Mouse (Mus musculus): ENCODE data around the gene Borcs6. TPM values are rescaled to one million over a fixed set of nuclear protein-coding genes. Genes with fewer than 3 reads are reported as not detected.

The Borcs6 gene
- polyA plus RNA-seq, 1 experiment from 2014 or later: 5.4 TPM

- TF ChIP-seq CTCF (IDR thresholded peaks at IDR 0.05; ENCODE audit: low read depth): no peak
- DNase-seq (no peak), ATAC-seq (no peak)
- H3K9ac ChIP-seq (replicated peaks): no peak overlapping the region
- peaks cover 2% of the 10 kb centered on the region; the same call in 1 of the 2 replicates for H3K4me1 ChIP-seq (ENCODE audit: insufficient read depth)
- H3K9me3 ChIP-seq (ENCODE audit: low read length): no peaks in the 10 kb centered on the region
- no peak overlapping the region for H3K27ac ChIP-seq (ENCODE audit: low read depth)
- WGBS (ENCODE audit: insufficient replicate concordance): 57% methylated on average over 3 of the region's 3 CpGs
- no peaks in the 10 kb centered on the region for H3K27me3 ChIP-seq (ENCODE audit: insufficient read depth, low read length)
- no peak overlapping the region for H3K4me2 ChIP-seq (ENCODE audit: low read depth, low read length)
- no peak overlapping the region for H3K4me3 ChIP-seq (ENCODE audit: low read depth, low read length)
- H3K36me3 ChIP-seq (replicated peaks; ENCODE audit: insufficient read depth, low read length): peaks cover 24% of the 10 kb centered on the region
Measured at GRCm38 (mm10) chr11:69053848-69054247, 5.7 kb upstream of the Borcs6 start.

- Histone ChIP-seq H3K4me1 (ENCODE audit: insufficient read depth) (peaks cover 16% of the 10 kb centered on the region), H3K4me3 (ENCODE audit: low read depth, low read length) (peak overlapping the region; percentile 92), H3K36me3 (replicated peaks; ENCODE audit: insufficient read depth, low read length) (no peaks in the 10 kb centered on the region), H3K27ac (ENCODE audit: low read depth) (peak overlapping the region; percentile 96), H3K4me2 (ENCODE audit: low read depth, low read length) (peak overlapping the region; percentile 98), H3K27me3 (ENCODE audit: insufficient read depth, low read length) (no peaks in the 10 kb centered on the region), H3K9ac (replicated peaks) (peak overlapping the region; percentile 72), H3K9me3 (ENCODE audit: low read length) (no peaks in the 10 kb centered on the region)
- ATAC-seq (no peak), DNase-seq (no peak)
- WGBS (ENCODE audit: insufficient replicate concordance): 65% methylated on average over 2 of the region's 2 CpGs
- no peak for TF ChIP-seq EP300 (IDR thresholded peaks at IDR 0.05; ENCODE audit: low read depth)
Measured at GRCm38 (mm10) chr11:69058265-69058664, 1.3 kb upstream of the Borcs6 start.

DNA sequence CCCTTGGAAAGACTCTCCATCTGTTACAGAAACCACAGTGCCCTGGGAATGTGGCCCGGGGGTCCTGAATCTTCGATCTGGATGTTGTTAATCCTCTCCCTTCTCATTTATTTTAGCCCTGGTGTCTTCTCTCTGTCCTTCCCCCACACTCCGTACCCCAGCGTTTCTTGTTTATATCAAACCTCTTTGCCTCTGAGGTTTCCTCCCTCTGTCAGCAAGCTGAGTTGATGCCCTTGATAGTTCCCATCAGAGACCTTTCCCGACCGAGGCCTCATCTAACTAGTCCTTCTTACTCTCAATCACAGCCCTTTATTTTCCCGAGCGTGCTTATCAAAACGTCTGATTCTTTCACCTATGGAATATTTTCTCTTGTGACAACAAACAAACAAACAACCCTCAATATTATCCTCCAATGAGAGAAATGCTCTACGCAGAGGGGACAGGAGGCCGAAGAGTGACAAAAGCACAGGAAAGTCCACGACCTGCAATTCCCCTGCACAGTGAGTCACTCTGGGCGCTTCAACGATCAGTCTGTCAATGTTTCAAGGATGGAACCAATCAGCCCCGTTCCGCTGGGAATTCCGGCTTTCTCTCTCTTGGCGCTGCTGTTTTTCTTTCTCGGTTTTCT lies 674 bp upstream of the Borcs6 start:
- WGBS (ENCODE audit: insufficient replicate concordance): 1% methylated on average over 19 of the region's 19 CpGs
- peak overlapping the region; percentile 98 for H3K4me2 ChIP-seq (ENCODE audit: low read depth, low read length)
- peak overlapping the region; percentile 92 for H3K4me3 ChIP-seq (ENCODE audit: low read depth, low read length)
- peak; percentile 56 for ATAC-seq
- H3K9me3 ChIP-seq (ENCODE audit: low read length): no peaks in the 10 kb centered on the region
- H3K9ac ChIP-seq (replicated peaks): peak overlapping the region; percentile 72
- peak overlapping the region; percentile 96 for H3K27ac ChIP-seq (ENCODE audit: low read depth)
- peaks cover 17% of the 10 kb centered on the region for H3K4me1 ChIP-seq (ENCODE audit: insufficient read depth)
- no peak for DNase-seq
- no peak for TF ChIP-seq CTCF (IDR thresholded peaks at IDR 0.05; ENCODE audit: low read depth)
- H3K36me3 ChIP-seq (replicated peaks; ENCODE audit: insufficient read depth, low read length): no peaks in the 10 kb centered on the region
- no peaks in the 10 kb centered on the region for H3K27me3 ChIP-seq (ENCODE audit: insufficient read depth, low read length)

GRCm38 (mm10) chr11:69059975-69060411 lies 476 bp downstream of the Borcs6 start:
- peak overlapping the region; percentile 98 for H3K4me2 ChIP-seq (ENCODE audit: low read depth, low read length)
- no peaks in the 10 kb centered on the region for H3K27me3 ChIP-seq (ENCODE audit: insufficient read depth, low read length)
- H3K36me3 ChIP-seq (replicated peaks; ENCODE audit: insufficient read depth, low read length): no peaks in the 10 kb centered on the region
- no peak for TF ChIP-seq CTCF (IDR thresholded peaks at IDR 0.05; ENCODE audit: low read depth)
- no peak for TF ChIP-seq EP300 (IDR thresholded peaks at IDR 0.05; ENCODE audit: low read depth)
- peak overlapping the region; percentile 89 for H3K9ac ChIP-seq (replicated peaks)
- ATAC-seq (peak; percentile 6), DNase-seq (peak; percentile 69)
- under 1% methylated on average over 38 of the region's 49 CpGs for WGBS (ENCODE audit: insufficient replicate concordance)
- no peaks in the 10 kb centered on the region for H3K9me3 ChIP-seq (ENCODE audit: low read length)
- H3K4me3 ChIP-seq (ENCODE audit: low read depth, low read length): peak overlapping the region; percentile 92
- H3K27ac ChIP-seq (ENCODE audit: low read depth): peak overlapping the region; percentile 96
- H3K4me1 ChIP-seq (ENCODE audit: insufficient read depth): peaks cover 23% of the 10 kb centered on the region

DNA sequence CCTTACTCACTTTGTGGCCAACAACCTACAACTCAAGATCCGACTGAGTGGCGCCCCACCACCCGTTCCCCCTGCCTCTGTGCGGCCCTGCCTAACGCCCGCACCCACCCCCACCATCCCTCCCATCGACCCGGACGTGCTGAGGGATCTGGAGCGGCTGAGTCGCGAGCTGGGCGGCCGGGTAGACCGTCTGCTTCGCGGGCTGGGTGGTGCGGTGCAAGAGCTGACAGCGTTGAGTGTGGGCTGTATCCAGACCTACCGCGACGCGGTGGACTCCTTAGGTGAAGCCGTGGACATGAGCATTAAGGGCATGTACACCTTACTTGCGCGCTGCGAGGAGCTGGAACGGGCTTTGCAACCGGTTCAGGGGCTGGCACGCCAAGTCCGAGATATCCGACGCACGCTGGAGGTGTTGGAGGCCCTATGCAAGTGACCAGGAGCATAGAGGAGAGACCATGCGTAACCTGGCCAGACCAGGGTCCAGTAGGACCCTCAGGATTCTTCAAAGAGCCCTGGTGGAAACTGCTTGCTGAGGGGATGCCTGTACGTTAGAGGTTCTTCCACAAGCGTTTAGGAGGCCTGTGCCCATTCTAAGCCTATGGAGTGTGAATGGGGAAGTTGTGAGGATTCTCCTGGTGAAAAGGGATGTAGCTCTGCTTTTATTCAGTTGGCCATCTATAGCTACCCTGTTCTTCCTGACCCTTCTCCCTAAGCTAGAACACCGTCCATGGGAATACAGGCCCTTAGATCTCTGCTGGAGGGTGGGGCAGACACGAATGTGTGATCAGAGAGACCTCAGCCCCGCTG lies 1.1 kb downstream of the Borcs6 start:
- Histone ChIP-seq H3K27ac (ENCODE audit: low read depth) (peak overlapping the region; percentile 96), H3K9ac (replicated peaks) (peak overlapping the region; percentile 89), H3K4me3 (ENCODE audit: low read depth, low read length) (peak overlapping the region; percentile 92), H3K27me3 (ENCODE audit: insufficient read depth, low read length) (no peaks in the 10 kb centered on the region), H3K9me3 (ENCODE audit: low read length) (no peaks in the 10 kb centered on the region), H3K4me1 (ENCODE audit: insufficient read depth) (peaks cover 23% of the 10 kb centered on the region), H3K4me2 (ENCODE audit: low read depth, low read length) (peak overlapping the region; percentile 98), H3K36me3 (replicated peaks; ENCODE audit: insufficient read depth, low read length) (no peaks in the 10 kb centered on the region)
- 2% methylated on average over 40 of the region's 40 CpGs for WGBS (ENCODE audit: insufficient replicate concordance)
- TF ChIP-seq CTCF (IDR thresholded peaks at IDR 0.05; ENCODE audit: low read depth): no peak
- TF ChIP-seq EP300 (IDR thresholded peaks at IDR 0.05; ENCODE audit: low read depth): no peak
- ATAC-seq (no peak), DNase-seq (peak; percentile 63)

GRCm38 (mm10) chr11:69061255-69061912 lies 1.9 kb downstream of the Borcs6 start:
- no peak for DNase-seq
- H3K4me1 ChIP-seq (ENCODE audit: insufficient read depth): peaks cover 29% of the 10 kb centered on the region

More at GRCm38 (mm10) chr11:69061255-69061912, 1.9 kb downstream of the Borcs6 start:
- peak overlapping the region; percentile 98 for H3K4me2 ChIP-seq (ENCODE audit: low read depth, low read length)
- H3K27ac ChIP-seq (ENCODE audit: low read depth): peak overlapping the region; percentile 96
- 35% methylated on average over 17 of the region's 17 CpGs for WGBS (ENCODE audit: insufficient replicate concordance)
- TF ChIP-seq EP300 (IDR thresholded peaks at IDR 0.05; ENCODE audit: low read depth) (no peak), CTCF (IDR thresholded peaks at IDR 0.05; ENCODE audit: low read depth) (no peak)
- no peaks in the 10 kb centered on the region for H3K36me3 ChIP-seq (replicated peaks; ENCODE audit: insufficient read depth, low read length)
- no peaks in the 10 kb centered on the region for H3K27me3 ChIP-seq (ENCODE audit: insufficient read depth, low read length)
- peak overlapping the region; percentile 92 for H3K4me3 ChIP-seq (ENCODE audit: low read depth, low read length)
- peak overlapping the region; percentile 89 for H3K9ac ChIP-seq (replicated peaks)
- ATAC-seq: no peak
- no peaks in the 10 kb centered on the region for H3K9me3 ChIP-seq (ENCODE audit: low read length)

Data from liver, postnatal 0 days (tissue).